Mouse (Mus musculus) liver, adult 2 months (tissue): ENCODE results near the gene Akirin2. TPM values are rescaled to one million over a fixed set of nuclear protein-coding genes. Genes with fewer than 3 reads are reported as not detected.

ENCODE experiments used
- DNase-seq: peaks from one replicate; pipeline ENCODE4 v3.0.0-alpha.2; 2011; ENCODE audit warnings: low read depth, low spot score; ENCODE audit errors: extremely low read depth
- H3K27ac ChIP-seq: fragments of 200-500 bp; replicated peaks from 2 replicates; pipeline ENCODE4 v1.5.1; 2012; ENCODE audit warnings: low read depth, mild to moderate bottlenecking, control low read depth, inconsistent platforms, low read length; ENCODE audit not compliant: insufficient read depth
- H3K27me3 ChIP-seq: fragments of 200-500 bp; 2 replicates; pipeline ENCODE4 v1.6.1; 2012; ENCODE audit warnings: mild to moderate bottlenecking, moderate library complexity, low read length, inconsistent platforms; ENCODE audit not compliant: control insufficient read depth, insufficient read depth
- H3K36me3 ChIP-seq: fragments of 200-500 bp; 2 replicates; pipeline ENCODE4 v1.6.1; 2012; ENCODE audit warnings: low read length, inconsistent platforms; ENCODE audit not compliant: control insufficient read depth, insufficient read depth
- H3K4me1 ChIP-seq: fragments of 200-500 bp; 2 replicates; pipeline ENCODE4 v1.6.1; 2011; ENCODE audit warnings: low read length; ENCODE audit not compliant: control insufficient read depth, insufficient read depth
- H3K4me3 ChIP-seq: fragments of 200-500 bp; 2 replicates; pipeline ENCODE4 v1.5.1; 2011; ENCODE audit warnings: low read depth, mild to moderate bottlenecking, control low read depth, low read length, moderate library complexity; ENCODE audit not compliant: insufficient read depth
- H3K79me2 ChIP-seq: fragments of 200-500 bp; 2 replicates; pipeline ENCODE4 v1.6.1; 2012; ENCODE audit warnings: inconsistent platforms, mild to moderate bottlenecking, low read length, moderate library complexity; ENCODE audit not compliant: control insufficient read depth, insufficient read depth
- H3K9ac ChIP-seq: fragments of 200-500 bp; 2 replicates; pipeline ENCODE4 v1.6.1; 2012; ENCODE audit warnings: low read depth, mild to moderate bottlenecking, control low read depth, inconsistent platforms, low read length
- CTCF ChIP-seq: fragments of 200-500 bp; IDR thresholded peaks from 2 replicates; pipeline ENCODE4 v1.5.1; 2011; ENCODE audit warnings: low read depth, low read length, control low read depth
- POLR2A ChIP-seq: fragments of 200-500 bp; IDR thresholded peaks from 2 replicates; pipeline ENCODE4 v1.6.1; 2011; ENCODE audit warnings: low read length, control low read depth; ENCODE audit not compliant: insufficient read depth; ENCODE audit errors: extremely low read depth
- WGBS: fragments of 180-500 bp; shearing (Covaris S2); methylation state at CpG from one replicate; pipeline ENCODE4 v1.1.7; 2018; 5-methylcytosine and 5-hydroxymethylcytosine counted together
- polyA plus RNA-seq: library from polyadenylated mRNA; depleted of rRNA; stranded (reverse); fragments of >200 nt; gene quantifications from 2 replicates; pipeline ENCODE4 v1.2.3, GENCODE M21; 2012
- total RNA-seq: library from RNA; depleted of rRNA; stranded (reverse); fragments of >200 nt; gene quantifications from 2 replicates; pipeline ENCODE4 v1.2.3, GENCODE M21; 2014

Akirin2 gene
- total and polyA plus RNA-seq, 2 experiments: 10.9 to 16.2 TPM

- H3K27ac ChIP-seq: no peak overlapping the region
Observed at GRCm38 (mm10) chr4:34584871-34585607, 34.3 kb downstream of the Akirin2 start.

GRCm38 (mm10) chr4:34603123-34603522, 52.4 kb downstream of the Akirin2 start:
- WGBS: 99% methylated on average over 6 of the region's 6 CpGs
- Histone ChIP-seq H3K79me2 (no peaks in the 10 kb centered on the region), H3K36me3 (peaks cover 48% of the 10 kb centered on the region), H3K4me3 (no peak overlapping the region), H3K27me3 (no peaks in the 10 kb centered on the region), H3K27ac (no peak overlapping the region), H3K9ac (no peak overlapping the region), H3K4me1 (no peaks in the 10 kb centered on the region)
- no peak for TF ChIP-seq CTCF
- no peak for TF ChIP-seq POLR2A
- DNase-seq: no peak

More at GRCm38 (mm10) chr4:34584871-34585607, 34.3 kb downstream of the Akirin2 start:
- no peak for DNase-seq
- Histone ChIP-seq H3K9ac (no peak overlapping the region), H3K4me1 (no peaks in the 10 kb centered on the region), H3K79me2 (no peaks in the 10 kb centered on the region), H3K36me3 (peaks cover 30% of the 10 kb centered on the region), H3K4me3 (no peak overlapping the region), H3K27me3 (no peaks in the 10 kb centered on the region)
- 79% methylated on average over 7 of the region's 7 CpGs for WGBS
- TF ChIP-seq POLR2A (no peak), CTCF (no peak)

GRCm38 (mm10) chr4:34606658-34607057, 55.9 kb downstream of the Akirin2 start:
- DNase-seq: no peak
- Histone ChIP-seq H3K79me2 (no peaks in the 10 kb centered on the region), H3K4me3 (no peak overlapping the region), H3K9ac (no peak overlapping the region), H3K36me3 (peaks cover 34% of the 10 kb centered on the region), H3K27me3 (no peaks in the 10 kb centered on the region), H3K4me1 (no peaks in the 10 kb centered on the region), H3K27ac (no peak overlapping the region)
- 93% methylated on average over 10 of the region's 10 CpGs for WGBS
- no peak for TF ChIP-seq CTCF
- no peak for TF ChIP-seq POLR2A

- H3K4me3 ChIP-seq: peak overlapping the region; percentile 75; the same call in 1 of the 2 replicates
- 19% methylated on average over 6 of the region's 6 CpGs for WGBS
- no peaks in the 10 kb centered on the region for H3K27me3 ChIP-seq
- TF ChIP-seq CTCF (no peak), POLR2A (no peak)
- DNase-seq: peak; percentile 40
- no peaks in the 10 kb centered on the region; the same call in 1 of the 2 replicates for H3K79me2 ChIP-seq
- peaks cover 7% of the 10 kb centered on the region for H3K4me1 ChIP-seq
- peak overlapping the region; percentile 35 for H3K9ac ChIP-seq
- H3K36me3 ChIP-seq: peaks cover 5% of the 10 kb centered on the region
- H3K27ac ChIP-seq: peak overlapping the region; percentile 38; the same call in 1 of the 2 replicates
Observed at GRCm38 (mm10) chr4:34613571-34614145, 62.9 kb downstream of the Akirin2 start.

GRCm38 (mm10) chr4:34614630-34615094, 63.9 kb downstream of the Akirin2 start, which contains the start of the genes Orc3 and Rars2:
TSS of gene Orc3 (minus strand) at chr4:34614944.
TSS of gene Rars2 (plus strand) at chr4:34614957.
- H3K36me3 ChIP-seq: peaks cover 2% of the 10 kb centered on the region; the same call in 1 of the 2 replicates
- H3K9ac ChIP-seq: peak within 1 kb of the TSS; percentile 87
- peak; percentile 86 for DNase-seq
- TF ChIP-seq POLR2A: peak; percentile 71
- TF ChIP-seq CTCF: 0 out of 2 replicates have a peak, but pooled peaks have one; percentile 5
- WGBS: under 1% methylated on average over 42 of the region's 42 CpGs
- peaks cover 7% of the 10 kb centered on the region for H3K4me1 ChIP-seq
- no peaks in the 10 kb centered on the region for H3K27me3 ChIP-seq
- peak within 1 kb of the TSS; percentile 68 for H3K27ac ChIP-seq
- H3K4me3 ChIP-seq: peak within 1 kb of the TSS; percentile 75
- no peaks in the 10 kb centered on the region; the same call in 1 of the 2 replicates for H3K79me2 ChIP-seq
